Mouse (Mus musculus) stomach, embryonic 16.5 days (tissue): Measurements from ENCODE around the gene Slc1a4. TPM values are rescaled to one million over a fixed set of nuclear protein-coding genes. Genes with fewer than 3 reads are reported as not detected.
A peak's percentile ranks its signal among the peaks of the same experiment; 100 is the strongest.

Source experiments
- ATAC-seq: fragments of 200-750 bp; cut with Nextera tagmentation; 2 replicates; pipeline ENCODE4 v1.8.0; 2017; ENCODE audit warnings: moderate number of reproducible peaks, moderate TSS enrichment; ENCODE audit not compliant: insufficient read depth, low FRiP score
- H3K27ac ChIP-seq: fragments of 300-500 bp; sonication (generic); 2 replicates; pipeline ENCODE4 v1.5.1; 2014; ENCODE audit warnings: low read length
- H3K27me3 ChIP-seq: fragments of 300-500 bp; sonication (generic); 2 replicates; pipeline ENCODE4 v1.6.1; 2014; ENCODE audit warnings: low read length, control low read depth, mixed read lengths; ENCODE audit not compliant: control insufficient read depth, insufficient read depth
- H3K36me3 ChIP-seq: fragments of 300-500 bp; sonication (generic); 2 replicates; pipeline ENCODE4 v1.6.1; 2014; ENCODE audit warnings: low read length; ENCODE audit not compliant: control insufficient read depth, insufficient read depth
- H3K4me1 ChIP-seq: fragments of 300-500 bp; sonication (generic); 2 replicates; pipeline ENCODE4 v1.6.1; 2014; ENCODE audit warnings: low read length, control low read depth, mixed read lengths; ENCODE audit not compliant: control insufficient read depth, insufficient read depth
- H3K4me2 ChIP-seq: fragments of 300-500 bp; sonication (generic); 2 replicates; pipeline ENCODE4 v1.6.1; 2014; ENCODE audit warnings: low read depth, low read length, mixed read lengths
- H3K4me3 ChIP-seq: fragments of 300-500 bp; sonication (generic); replicated peaks from 2 replicates; pipeline ENCODE4 v1.5.1; 2014; ENCODE audit warnings: mild to moderate bottlenecking, low read length
- H3K9ac ChIP-seq: fragments of 300-500 bp; sonication (generic); 2 replicates; pipeline ENCODE4 v1.6.1; 2014; ENCODE audit warnings: low read length
- H3K9me3 ChIP-seq: fragments of 300-500 bp; sonication (generic); replicated peaks from 2 replicates; pipeline ENCODE4 v1.6.1; 2016; ENCODE audit warnings: low read length, control low read depth; ENCODE audit not compliant: control insufficient read depth
- WGBS: fragments of 180-500 bp; shearing (Covaris S2); extraction: QIAGEN DNeasy Blood & Tissue Kit; methylation state at CpG from one replicate; pipeline ENCODE4 v1.1.7; 2014; 5-methylcytosine and 5-hydroxymethylcytosine counted together
- polyA plus RNA-seq: library from polyadenylated mRNA; unstranded; fragments of >200 nt; fragmentation: Nextera tagmentation; extraction: Ambion mirVana; gene quantifications from 2 replicates; pipeline ENCODE4 v1.2.1, GENCODE M21; 2015

The Slc1a4 gene
- polyA plus RNA-seq, 1 experiment from 2014 or later, result 18.9 TPM

DNA sequence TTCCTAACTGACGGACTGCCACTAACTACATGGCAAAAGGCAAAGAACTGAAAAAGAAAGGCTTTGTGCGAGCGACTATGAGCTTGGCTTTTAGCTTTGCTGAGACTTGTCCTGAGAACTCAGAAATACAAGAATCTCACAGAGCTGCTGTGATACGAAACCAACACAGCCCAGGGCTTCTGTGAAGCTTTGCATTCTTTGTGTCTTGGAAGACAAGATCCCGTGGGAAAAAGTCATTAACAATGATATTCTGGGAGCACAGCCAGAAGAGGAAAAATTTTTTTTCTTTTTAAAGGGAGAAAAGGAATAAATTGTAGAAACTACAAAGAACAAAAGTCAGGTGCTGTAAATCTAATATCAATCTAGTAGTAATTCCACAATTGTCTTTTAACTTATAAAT, 23.5 kb downstream of the Slc1a4 start:
- Histone ChIP-seq H3K4me3 (no peak overlapping the region), H3K4me2 (no peak overlapping the region), H3K27me3 (no peaks in the 10 kb centered on the region), H3K9ac (no peak overlapping the region), H3K27ac (peak overlapping the region; percentile 62; the same call in 1 of the 2 replicates), H3K36me3 (peaks cover 8% of the 10 kb centered on the region; the same call in 1 of the 2 replicates), H3K9me3 (no peaks in the 10 kb centered on the region), H3K4me1 (peaks cover 5% of the 10 kb centered on the region; the same call in 1 of the 2 replicates)
- 41% methylated on average over 5 of the region's 5 CpGs for WGBS
- ATAC-seq, result no peak

GRCm38 (mm10) chr11:20307409-20307808, 25.1 kb downstream of the Slc1a4 start:
- no peak overlapping the region for H3K27ac ChIP-seq
- no peaks in the 10 kb centered on the region for H3K9me3 ChIP-seq
- no peak overlapping the region for H3K4me3 ChIP-seq
- ATAC-seq, result no peak
- H3K27me3 ChIP-seq, result no peaks in the 10 kb centered on the region
- no peak overlapping the region for H3K4me2 ChIP-seq
- H3K4me1 ChIP-seq, result peaks cover 5% of the 10 kb centered on the region; the same call in 1 of the 2 replicates
- H3K36me3 ChIP-seq, result peaks cover 8% of the 10 kb centered on the region; the same call in 1 of the 2 replicates
- 90% methylated on average over 3 of the region's 3 CpGs for WGBS
- no peak overlapping the region for H3K9ac ChIP-seq

DNA sequence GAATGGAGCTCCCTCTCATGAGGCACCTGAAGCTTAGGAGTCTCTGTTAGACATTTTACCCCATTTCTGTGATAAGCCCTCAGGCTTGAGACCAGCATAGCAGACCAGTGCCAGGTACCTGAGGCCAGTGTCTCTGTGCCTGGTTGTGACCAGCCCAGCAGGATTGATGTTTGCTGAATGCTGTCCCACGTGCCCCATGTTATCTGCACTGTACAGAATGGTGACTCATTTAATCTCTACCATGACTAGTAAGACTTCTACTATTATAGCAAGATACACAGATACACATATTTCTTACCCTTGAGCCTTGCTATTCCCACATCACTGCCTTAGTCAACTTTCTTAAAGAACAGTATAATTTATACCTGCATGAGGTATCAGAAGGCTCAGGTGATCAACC, 26.9 kb downstream of the Slc1a4 start:
- H3K4me2 ChIP-seq, result no peak overlapping the region
- 0 out of 2 replicates have a peak, but pooled peaks have one; percentile 53 for ATAC-seq
- H3K9me3 ChIP-seq, result no peaks in the 10 kb centered on the region
- H3K36me3 ChIP-seq, result peaks cover 8% of the 10 kb centered on the region; the same call in 1 of the 2 replicates
- no peaks in the 10 kb centered on the region for H3K27me3 ChIP-seq
- H3K27ac ChIP-seq, result no peak overlapping the region
- WGBS, result 64% methylated on average over 1 of the region's 1 CpGs
- no peak overlapping the region for H3K4me3 ChIP-seq
- no peak overlapping the region for H3K9ac ChIP-seq
- peaks cover 5% of the 10 kb centered on the region; the same call in 1 of the 2 replicates for H3K4me1 ChIP-seq

DNA sequence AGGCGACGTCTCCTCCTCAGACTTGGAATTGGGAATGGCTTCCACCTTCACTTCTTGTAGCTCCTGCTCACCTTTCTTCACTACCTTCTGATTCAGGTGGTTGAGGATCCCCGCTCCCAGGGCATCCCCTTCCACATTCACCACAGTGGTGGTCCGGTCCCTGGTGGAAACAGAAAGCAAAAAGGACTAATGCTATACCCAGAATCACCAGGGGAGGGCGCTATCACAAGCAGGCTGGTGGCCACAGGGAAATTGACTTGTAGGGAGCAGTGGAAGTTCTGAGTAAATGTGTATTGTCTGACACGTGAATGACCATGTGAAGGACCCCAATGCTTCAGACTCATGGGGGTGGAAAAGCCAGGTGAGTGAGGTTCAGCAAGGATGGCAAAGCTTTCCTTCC, 28.2 kb downstream of the Slc1a4 start:
- Histone ChIP-seq H3K9me3 (no peaks in the 10 kb centered on the region), H3K4me2 (no peak overlapping the region), H3K27me3 (no peaks in the 10 kb centered on the region), H3K9ac (no peak overlapping the region), H3K36me3 (peaks cover 8% of the 10 kb centered on the region; the same call in 1 of the 2 replicates), H3K4me3 (no peak overlapping the region), H3K27ac (no peak overlapping the region), H3K4me1 (peaks cover 2% of the 10 kb centered on the region; the same call in 1 of the 2 replicates)
- WGBS, result 75% methylated on average over 6 of the region's 6 CpGs
- ATAC-seq, result no peak

- no peak for ATAC-seq
- Histone ChIP-seq H3K9me3 (no peaks in the 10 kb centered on the region), H3K9ac (no peak overlapping the region), H3K4me1 (no peaks in the 10 kb centered on the region), H3K4me2 (no peak overlapping the region), H3K36me3 (no peaks in the 10 kb centered on the region), H3K27me3 (no peaks in the 10 kb centered on the region), H3K27ac (no peak overlapping the region), H3K4me3 (no peak overlapping the region)
- WGBS, result 75% methylated on average over 4 of the region's 4 CpGs
These were observed 31.2 kb downstream of the Slc1a4 start for GRCm38 (mm10) chr11:20301332-20301731.

- no peak overlapping the region for H3K4me3 ChIP-seq
- no peak overlapping the region for H3K4me2 ChIP-seq
- H3K4me1 ChIP-seq, result no peaks in the 10 kb centered on the region
- no peaks in the 10 kb centered on the region for H3K27me3 ChIP-seq
- no peaks in the 10 kb centered on the region for H3K36me3 ChIP-seq
- no peaks in the 10 kb centered on the region for H3K9me3 ChIP-seq
- WGBS, result 62% methylated on average over 6 of the region's 6 CpGs
- H3K27ac ChIP-seq, result no peak overlapping the region
- ATAC-seq, result no peak
- H3K9ac ChIP-seq, result no peak overlapping the region
These were observed 31.7 kb downstream of the Slc1a4 start for GRCm38 (mm10) chr11:20300850-20301249.

- Histone ChIP-seq H3K27ac (no peak overlapping the region), H3K9me3 (no peaks in the 10 kb centered on the region), H3K27me3 (no peaks in the 10 kb centered on the region), H3K4me2 (no peak overlapping the region), H3K4me1 (no peaks in the 10 kb centered on the region), H3K4me3 (no peak overlapping the region), H3K36me3 (no peaks in the 10 kb centered on the region), H3K9ac (no peak overlapping the region)
- no peak for ATAC-seq
- WGBS, result 66% methylated on average over 6 of the region's 6 CpGs
These were observed 32.6 kb downstream of the Slc1a4 start for GRCm38 (mm10) chr11:20299900-20300299.

- no peak overlapping the region for H3K4me2 ChIP-seq
- no peak overlapping the region for H3K4me3 ChIP-seq
- H3K36me3 ChIP-seq, result no peaks in the 10 kb centered on the region
- no peak overlapping the region for H3K9ac ChIP-seq
- no peak for ATAC-seq
- no peaks in the 10 kb centered on the region for H3K9me3 ChIP-seq
- H3K27ac ChIP-seq, result no peak overlapping the region
- H3K27me3 ChIP-seq, result no peaks in the 10 kb centered on the region
- 86% methylated on average over 3 of the region's 3 CpGs for WGBS
- peaks cover 7% of the 10 kb centered on the region; the same call in 1 of the 2 replicates for H3K4me1 ChIP-seq
These were observed 48.0 kb downstream of the Slc1a4 start for GRCm38 (mm10) chr11:20284463-20284862.

DNA sequence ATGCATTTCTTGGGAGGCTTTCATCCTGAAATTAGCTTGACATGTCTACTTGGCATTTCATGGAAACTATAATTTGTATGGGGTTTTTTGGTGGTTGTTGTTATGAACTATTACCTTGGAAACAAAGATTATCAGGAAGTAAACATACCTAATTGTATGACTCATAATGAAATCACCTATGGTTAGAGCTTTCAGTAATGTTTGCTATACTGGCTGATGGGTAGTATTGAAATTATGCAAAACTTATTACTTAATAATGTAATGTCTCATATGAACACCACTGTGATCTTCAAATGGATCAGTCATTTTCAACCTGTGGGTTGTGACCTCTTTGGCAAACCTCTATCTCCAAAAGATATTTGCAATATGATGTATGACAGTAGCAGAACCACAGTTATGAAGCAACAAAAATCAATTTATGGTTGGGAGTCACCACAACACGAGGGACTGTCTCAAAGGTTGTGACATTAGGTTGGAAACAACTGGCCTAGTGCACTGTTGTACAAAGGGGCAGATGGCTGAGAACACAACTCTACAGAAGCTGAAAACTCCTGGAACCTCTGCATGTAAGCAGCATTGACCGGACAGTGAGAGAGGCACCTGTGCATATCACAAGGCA, 49.8 kb downstream of the Slc1a4 start:
- Histone ChIP-seq H3K9ac (no peak overlapping the region), H3K27ac (no peak overlapping the region), H3K4me1 (peaks cover 7% of the 10 kb centered on the region; the same call in 1 of the 2 replicates), H3K4me3 (no peak overlapping the region), H3K36me3 (no peaks in the 10 kb centered on the region), H3K9me3 (no peaks in the 10 kb centered on the region), H3K4me2 (no peak overlapping the region), H3K27me3 (no peaks in the 10 kb centered on the region)
- ATAC-seq, result no peak
- 78% methylated on average over 2 of the region's 2 CpGs for WGBS
